Mouse (Mus musculus): Measurements from ENCODE around the gene Dctn2. TPM values are rescaled to one million over a fixed set of nuclear protein-coding genes. Genes with fewer than 3 reads are reported as not detected.

Gene Dctn2
- polyA plus RNA-seq, 1 experiment: 304 TPM

DNA sequence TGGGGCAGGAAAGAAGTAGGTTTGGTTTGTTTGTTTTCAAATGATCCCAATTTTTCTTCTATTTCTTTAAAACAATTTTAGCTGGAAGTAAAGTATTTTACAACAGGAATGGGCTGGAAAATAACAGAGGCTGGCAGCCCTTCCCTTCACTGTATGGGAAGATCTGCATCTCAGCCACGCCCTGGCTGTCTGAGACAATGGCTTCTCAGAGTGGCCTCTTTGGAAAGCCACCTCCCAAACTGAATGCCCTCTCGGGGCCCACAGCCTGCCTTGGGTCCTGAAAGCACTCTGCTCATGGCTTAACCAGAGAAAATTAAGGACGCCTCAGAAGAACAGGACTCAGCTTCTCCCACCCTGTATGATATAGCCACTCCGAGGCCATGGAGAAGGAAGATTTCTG lies 3.7 kb downstream of the Dctn2 start:
- peaks cover 8% of the 10 kb centered on the region for H3K4me1 ChIP-seq (ENCODE audit: control insufficient read depth, insufficient read depth, low read length)
- no peak overlapping the region for H3K27ac ChIP-seq (ENCODE audit: insufficient read depth, low read length)
- no peak overlapping the region for H3K4me3 ChIP-seq (ENCODE audit: insufficient read depth, low read length)
- no peak for TF ChIP-seq CTCF (IDR thresholded peaks at IDR 0.05; ENCODE audit: extremely low read depth, insufficient read depth, low read length)
- TF ChIP-seq POLR2A (IDR thresholded peaks at IDR 0.05; ENCODE audit: extremely low read depth, insufficient read depth, low read length): no peak

DNA sequence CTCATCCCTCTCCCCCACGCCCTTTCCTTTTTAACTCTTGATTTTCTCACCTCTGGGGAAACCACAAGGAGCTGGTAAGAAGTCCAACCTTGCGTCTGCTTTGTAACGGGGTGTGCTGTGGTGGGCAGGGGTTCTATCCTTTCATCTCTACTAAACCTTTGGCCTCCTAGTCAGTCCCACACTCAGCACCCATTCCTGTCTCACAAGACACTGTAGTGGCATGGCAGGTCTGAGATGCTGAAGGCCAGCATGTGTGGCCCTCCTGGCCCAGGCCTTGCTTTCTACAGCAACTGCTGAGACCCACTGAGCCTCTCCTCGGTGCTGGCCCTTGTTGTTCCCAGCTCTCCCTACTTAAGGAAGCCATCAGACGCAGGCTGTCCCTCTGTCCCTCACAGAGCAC lies 6.2 kb downstream of the Dctn2 start:
- TF ChIP-seq POLR2A (IDR thresholded peaks at IDR 0.05; ENCODE audit: extremely low read depth, insufficient read depth, low read length): no peak
- TF ChIP-seq CTCF (IDR thresholded peaks at IDR 0.05; ENCODE audit: extremely low read depth, insufficient read depth, low read length): no peak
- Histone ChIP-seq H3K4me3 (ENCODE audit: insufficient read depth, low read length) (no peak overlapping the region), H3K4me1 (ENCODE audit: control insufficient read depth, insufficient read depth, low read length) (peaks cover 4% of the 10 kb centered on the region), H3K27ac (ENCODE audit: insufficient read depth, low read length) (no peak overlapping the region)

DNA sequence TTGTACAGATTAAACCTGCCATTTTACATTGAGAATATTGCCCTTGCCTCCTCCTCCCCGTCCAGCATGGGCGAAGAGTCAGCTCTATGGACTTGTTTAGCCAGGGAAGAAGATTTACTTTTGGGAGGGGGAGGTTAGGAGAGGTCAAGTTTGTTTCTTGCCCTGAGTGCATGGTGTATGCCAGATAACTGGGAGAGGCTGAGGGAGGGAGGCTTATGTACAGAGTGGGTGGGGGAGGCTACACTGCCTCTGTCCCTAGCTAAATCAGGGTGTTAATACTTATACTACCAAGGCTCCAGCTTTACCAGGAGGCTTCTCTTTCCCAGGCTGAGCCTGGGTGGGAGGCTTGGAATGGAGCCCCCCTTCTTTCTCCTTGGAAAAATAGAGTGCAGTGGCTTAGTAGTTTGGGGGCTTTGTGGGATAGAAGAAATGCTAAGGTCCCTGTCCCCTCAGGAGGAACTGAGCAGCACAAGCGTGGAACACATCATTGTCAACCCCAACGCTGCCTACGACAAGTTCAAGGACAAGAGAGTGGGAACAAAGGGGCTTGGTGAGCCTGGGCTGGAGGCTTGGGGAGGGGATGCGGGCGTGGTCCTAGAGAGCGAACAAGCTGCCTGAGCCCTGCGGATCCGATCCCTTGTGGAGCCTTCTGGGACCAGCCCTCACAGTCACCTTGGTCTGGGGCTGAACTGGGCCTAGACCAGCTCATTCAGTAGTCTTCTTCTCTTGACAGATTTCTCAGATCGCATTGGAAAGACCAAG lies 8.3 kb downstream of the Dctn2 start:
- H3K4me1 ChIP-seq (ENCODE audit: control insufficient read depth, insufficient read depth, low read length): no peaks in the 10 kb centered on the region
- no peak overlapping the region for H3K4me3 ChIP-seq (ENCODE audit: insufficient read depth, low read length)
- no peak for TF ChIP-seq POLR2A (IDR thresholded peaks at IDR 0.05; ENCODE audit: extremely low read depth, insufficient read depth, low read length)
- TF ChIP-seq CTCF (IDR thresholded peaks at IDR 0.05; ENCODE audit: extremely low read depth, insufficient read depth, low read length): no peak
- H3K27ac ChIP-seq (ENCODE audit: insufficient read depth, low read length): no peak overlapping the region

DNA sequence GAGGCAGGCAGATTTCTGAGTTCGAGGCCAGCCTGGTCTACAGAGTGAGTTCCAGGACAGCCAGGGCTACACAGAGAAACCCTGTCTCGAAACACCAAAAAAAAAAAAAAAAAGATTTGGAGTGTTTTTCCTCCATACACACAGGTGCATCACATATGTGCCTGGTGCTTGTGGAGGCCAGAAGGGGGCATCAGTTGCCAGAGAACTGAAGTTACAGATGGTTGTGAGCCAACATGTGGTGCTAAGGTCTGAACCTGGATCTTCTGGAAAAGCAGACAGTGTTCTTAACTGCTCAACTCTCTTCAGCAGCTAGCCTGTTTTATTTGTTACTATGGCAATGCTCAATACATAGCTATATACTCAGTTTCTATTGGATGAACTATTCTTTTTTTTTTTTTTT lies 13.6 kb downstream of the Dctn2 start:
- Histone ChIP-seq H3K4me1 (ENCODE audit: control insufficient read depth, insufficient read depth, low read length) (no peaks in the 10 kb centered on the region), H3K27ac (ENCODE audit: insufficient read depth, low read length) (no peak overlapping the region), H3K4me3 (ENCODE audit: insufficient read depth, low read length) (no peak overlapping the region)
- TF ChIP-seq POLR2A (IDR thresholded peaks at IDR 0.05; ENCODE audit: extremely low read depth, insufficient read depth, low read length) (no peak), CTCF (IDR thresholded peaks at IDR 0.05; ENCODE audit: extremely low read depth, insufficient read depth, low read length) (0 out of 2 replicates have a peak, but pooled peaks have one; percentile 12)

DNA sequence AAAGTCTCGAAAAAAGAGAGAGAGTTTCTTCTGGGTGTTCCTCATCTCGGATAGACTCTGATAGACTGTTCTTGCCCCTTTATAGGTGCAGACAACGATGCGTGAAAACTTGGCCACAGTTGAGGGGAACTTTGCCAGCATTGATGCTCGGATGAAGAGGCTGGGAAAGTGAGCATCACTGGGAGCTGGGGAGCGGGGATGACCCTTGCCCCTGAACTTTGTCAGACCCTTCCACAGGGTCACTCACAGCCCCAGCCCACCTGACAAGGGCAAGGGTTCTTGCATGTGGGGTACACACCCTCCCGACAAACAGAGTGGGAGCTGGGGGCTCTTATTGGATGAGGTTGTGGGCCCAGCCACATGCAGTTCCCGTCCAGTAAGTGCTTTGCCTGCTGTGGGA lies 15.1 kb downstream of the Dctn2 start:
- Histone ChIP-seq H3K4me3 (ENCODE audit: insufficient read depth, low read length) (no peak overlapping the region), H3K27ac (ENCODE audit: insufficient read depth, low read length) (no peak overlapping the region), H3K4me1 (ENCODE audit: control insufficient read depth, insufficient read depth, low read length) (no peaks in the 10 kb centered on the region)
- TF ChIP-seq POLR2A (IDR thresholded peaks at IDR 0.05; ENCODE audit: extremely low read depth, insufficient read depth, low read length): no peak
- no peak for TF ChIP-seq CTCF (IDR thresholded peaks at IDR 0.05; ENCODE audit: extremely low read depth, insufficient read depth, low read length)

DNA sequence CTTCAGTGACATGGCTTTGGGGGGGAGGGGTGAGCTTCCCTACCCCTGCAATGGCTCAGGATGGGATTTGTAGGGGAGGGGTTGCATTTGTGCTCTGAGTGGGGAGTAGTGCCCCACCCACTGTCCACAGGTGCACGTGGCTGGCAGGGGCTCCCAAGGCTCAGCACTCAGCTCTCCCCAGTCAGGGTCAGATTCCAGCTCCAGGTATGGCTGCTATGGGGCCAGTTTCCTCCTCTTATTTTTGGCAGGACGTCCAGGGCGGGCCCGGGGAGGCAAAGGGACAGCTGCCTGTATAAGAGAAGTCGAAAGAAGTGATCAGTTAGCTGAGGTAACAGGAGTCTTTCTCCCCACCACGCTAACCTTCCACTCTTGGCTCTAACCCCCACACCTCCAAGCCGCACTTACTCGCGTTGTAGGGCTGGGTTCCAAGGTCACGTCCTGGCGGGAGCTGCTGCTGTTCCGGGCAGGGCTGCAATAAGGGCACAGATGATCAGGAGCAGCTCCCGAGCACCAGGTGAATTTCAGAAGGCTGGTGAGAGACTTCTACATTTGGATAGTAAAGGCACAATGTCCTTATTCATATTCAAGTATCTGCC lies 16.6 kb downstream of the Dctn2 start:
- no peak overlapping the region for H3K27ac ChIP-seq (ENCODE audit: insufficient read depth, low read length)
- TF ChIP-seq CTCF (IDR thresholded peaks at IDR 0.05; ENCODE audit: extremely low read depth, insufficient read depth, low read length): no peak
- peaks cover 5% of the 10 kb centered on the region; the same call in 1 of the 2 replicates for H3K4me1 ChIP-seq (ENCODE audit: control insufficient read depth, insufficient read depth, low read length)
- H3K4me3 ChIP-seq (ENCODE audit: insufficient read depth, low read length): no peak overlapping the region

DNA sequence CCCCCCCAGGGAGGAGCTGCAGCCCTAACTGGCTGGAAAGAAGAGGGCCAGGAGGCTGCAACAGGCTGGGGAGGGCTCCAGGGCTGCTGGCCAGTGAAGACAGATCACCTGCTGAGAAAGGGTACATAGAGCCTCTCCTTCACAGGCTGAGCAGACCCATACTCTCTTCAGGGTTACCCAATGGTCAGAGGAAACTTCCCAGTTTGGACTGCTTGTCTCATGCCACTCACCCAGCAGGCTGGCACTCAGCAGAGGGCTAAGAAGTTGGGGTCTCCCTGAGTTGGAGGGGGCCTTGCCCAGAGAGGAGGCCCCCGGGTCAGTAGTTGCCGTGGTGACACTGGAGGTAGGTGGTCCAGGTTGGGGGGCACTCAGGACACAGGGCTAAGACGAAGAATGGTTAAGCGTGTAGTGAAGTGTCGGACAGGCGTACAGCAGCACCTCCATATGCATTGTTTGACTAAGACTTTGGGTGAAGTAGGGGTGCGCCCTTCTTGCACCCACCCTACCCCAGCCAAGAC lies 18.0 kb downstream of the Dctn2 start:
- TF ChIP-seq POLR2A (IDR thresholded peaks at IDR 0.05; ENCODE audit: extremely low read depth, insufficient read depth, low read length) (no peak), CTCF (IDR thresholded peaks at IDR 0.05; ENCODE audit: extremely low read depth, insufficient read depth, low read length) (no peak)

DNA sequence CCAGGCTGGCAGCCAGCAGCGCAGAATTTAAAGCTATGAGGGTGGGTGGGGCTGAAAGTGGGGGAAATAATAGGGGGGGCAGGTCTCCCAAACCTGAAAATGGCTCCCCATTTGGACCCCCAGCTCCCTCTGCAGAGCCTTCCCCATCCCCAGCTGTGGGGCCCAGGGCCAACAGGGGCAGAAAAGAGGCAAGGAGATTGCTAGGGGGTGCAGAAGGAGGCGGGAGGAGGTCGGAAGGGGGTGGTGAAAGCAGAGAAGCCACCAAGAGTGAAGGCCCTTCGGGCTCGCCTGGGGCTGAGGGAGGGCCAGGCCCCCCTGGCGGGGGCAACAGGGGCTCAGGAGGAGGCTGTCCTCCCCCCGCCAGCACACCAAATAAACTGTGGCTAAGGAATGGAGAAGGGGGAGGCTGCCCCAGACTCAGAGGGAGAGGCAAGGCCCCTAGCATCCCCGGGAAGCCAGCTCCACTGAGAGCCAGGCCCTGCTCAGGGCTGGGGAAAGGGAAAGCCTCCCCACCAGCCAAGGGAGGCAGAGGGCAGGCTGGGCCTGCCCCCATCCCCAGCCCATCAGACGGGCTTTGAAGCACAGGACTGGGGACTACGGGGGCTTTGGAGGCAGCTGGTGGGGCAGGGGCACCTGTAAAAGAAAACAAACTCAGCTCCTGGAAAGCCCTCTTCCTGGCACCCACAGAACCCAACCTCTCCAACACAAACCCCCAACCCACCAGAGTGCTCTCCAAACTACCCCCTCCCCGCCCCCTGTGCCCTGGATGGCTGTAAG lies 18.7 kb downstream of the Dctn2 start:
- TF ChIP-seq CTCF (IDR thresholded peaks at IDR 0.05; ENCODE audit: extremely low read depth, insufficient read depth, low read length) (no peak), POLR2A (IDR thresholded peaks at IDR 0.05; ENCODE audit: extremely low read depth, insufficient read depth, low read length) (no peak)
- no peak overlapping the region for H3K27ac ChIP-seq (ENCODE audit: insufficient read depth, low read length)
- H3K4me3 ChIP-seq (ENCODE audit: insufficient read depth, low read length): no peak overlapping the region

More for the DNA sequence above, 18.0 kb downstream of the Dctn2 start:
- Histone ChIP-seq H3K4me1 (ENCODE audit: control insufficient read depth, insufficient read depth, low read length) (peaks cover 5% of the 10 kb centered on the region), H3K4me3 (ENCODE audit: insufficient read depth, low read length) (no peak overlapping the region), H3K27ac (ENCODE audit: insufficient read depth, low read length) (no peak overlapping the region)

DNA sequence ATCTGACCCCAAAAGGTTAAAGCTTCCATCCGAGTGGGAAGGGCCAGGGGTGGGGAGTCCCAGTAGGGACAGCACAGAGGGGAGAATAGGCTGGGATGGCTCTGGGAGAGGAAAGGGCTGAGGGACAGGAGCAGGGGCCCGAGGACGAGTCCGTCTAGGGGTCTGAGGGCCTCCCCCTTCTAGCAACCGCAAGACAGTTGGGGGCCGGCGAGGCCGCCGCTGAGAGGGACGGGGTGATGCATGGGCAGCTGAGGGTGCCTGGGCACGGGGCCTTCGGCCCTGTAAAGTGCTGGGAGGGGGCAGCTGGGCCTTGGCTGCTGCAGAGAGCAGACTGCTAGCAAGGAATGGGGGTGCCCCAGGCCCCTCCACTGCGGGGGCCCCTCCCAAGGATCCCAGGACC lies 19.5 kb downstream of the Dctn2 start:
- TF ChIP-seq CTCF (IDR thresholded peaks at IDR 0.05; ENCODE audit: extremely low read depth, insufficient read depth, low read length) (no peak), POLR2A (IDR thresholded peaks at IDR 0.05; ENCODE audit: extremely low read depth, insufficient read depth, low read length) (no peak)
- Histone ChIP-seq H3K27ac (ENCODE audit: insufficient read depth, low read length) (no peak overlapping the region), H3K4me1 (ENCODE audit: control insufficient read depth, insufficient read depth, low read length) (peaks cover 8% of the 10 kb centered on the region), H3K4me3 (ENCODE audit: insufficient read depth, low read length) (no peak overlapping the region)

More for the DNA sequence above, 18.7 kb downstream of the Dctn2 start:
- peaks cover 8% of the 10 kb centered on the region for H3K4me1 ChIP-seq (ENCODE audit: control insufficient read depth, insufficient read depth, low read length)

Measured in cortical plate, adult 2 months (tissue).